Mouse (Mus musculus) myocyte (in vitro differentiated cells): ENCODE measurements around the gene Gm10142. TPM values are rescaled to one million over a fixed set of nuclear protein-coding genes. Genes with fewer than 3 reads are reported as not detected.
"Not testable (repeated sequence)": the region's sequence is repeated elsewhere in the genome, so short reads cannot be mapped to it uniquely, and the experiment has no call there.

Source experiments
- H3K27me3 ChIP-seq: one replicate; pipeline ENCODE4 v1.6.1; 2011; ENCODE audit not compliant: control insufficient read depth, insufficient read depth, insufficient read length
- H3K36me3 ChIP-seq: one replicate; pipeline ENCODE4 v1.6.1; 2011; ENCODE audit not compliant: control insufficient read depth, insufficient read depth
- H3K4me2 ChIP-seq: one replicate; pipeline ENCODE4 v1.6.1; 2011; ENCODE audit warnings: low read depth, control low read depth
- H3K4me3 ChIP-seq: one replicate; pipeline ENCODE4 v1.5.1; 2011; ENCODE audit warnings: mild to moderate bottlenecking, control low read depth, moderate library complexity
- H3K79me2 ChIP-seq: one replicate; pipeline ENCODE4 v1.6.1; 2011; ENCODE audit not compliant: control insufficient read depth, insufficient read depth
- H3ac ChIP-seq: one replicate; pipeline ENCODE4 v1.6.1; 2011; ENCODE audit not compliant: control insufficient read depth, insufficient read length
- CEBPB ChIP-seq: IDR thresholded peaks from 2 replicates; pipeline ENCODE4 v1.6.1; 2011; ENCODE audit warnings: mild to moderate bottlenecking, moderate library complexity; ENCODE audit not compliant: poor library complexity, insufficient read depth, severe bottlenecking
- E2F4 ChIP-seq: IDR thresholded peaks from one replicate; pipeline ENCODE4 v1.6.1; 2011; ENCODE audit warnings: mild to moderate bottlenecking, control low read depth, moderate library complexity; ENCODE audit not compliant: insufficient read depth
- MAX ChIP-seq: IDR thresholded peaks from one replicate; pipeline ENCODE4 v1.6.1; 2011; ENCODE audit warnings: low read depth, mild to moderate bottlenecking, control low read depth
- MYOD1 ChIP-seq, 3 experiments: IDR thresholded peaks; one replicate each; pipeline ENCODE4 v1.6.1; 2011; ENCODE audit warnings: control low read depth in 2 of 3, low read depth in 2 of 3, mild to moderate bottlenecking in 2 of 3, moderate library complexity in 1 of 3; ENCODE audit not compliant: insufficient read length in 2 of 3, control insufficient read depth in 1 of 3
- MYOG ChIP-seq, 3 experiments: IDR thresholded peaks; one replicate each; pipeline ENCODE4 v1.6.1; 2011; ENCODE audit warnings: control low read depth in 2 of 3, low read depth in 2 of 3, mild to moderate bottlenecking in 2 of 3; ENCODE audit not compliant: insufficient read length in 2 of 3, control insufficient read depth in 1 of 3, insufficient read depth in 1 of 3
- POLR2A ChIP-seq: IDR thresholded peaks from one replicate; pipeline ENCODE4 v1.6.1; 2011; ENCODE audit warnings: low read depth, mild to moderate bottlenecking, control low read depth, moderate library complexity; ENCODE audit not compliant: insufficient read length
- POLR2AphosphoS2 ChIP-seq: IDR thresholded peaks from one replicate; pipeline ENCODE4 v1.6.1; 2011; ENCODE audit warnings: low read depth, control low read depth; ENCODE audit not compliant: insufficient read length
- REST ChIP-seq: IDR thresholded peaks from one replicate; pipeline ENCODE4 v1.6.1; 2011; ENCODE audit warnings: mild to moderate bottlenecking, control low read depth, moderate library complexity; ENCODE audit not compliant: insufficient read depth, insufficient read length
- SRF ChIP-seq: IDR thresholded peaks from one replicate; pipeline ENCODE4 v1.6.1; 2011; ENCODE audit warnings: low read depth; ENCODE audit not compliant: control insufficient read depth, insufficient read length
- TCF12 ChIP-seq: IDR thresholded peaks from one replicate; pipeline ENCODE4 v1.6.1; 2011; ENCODE audit warnings: mild to moderate bottlenecking, control low read depth; ENCODE audit not compliant: poor library complexity, insufficient read depth, severe bottlenecking
- TCF3 ChIP-seq: IDR thresholded peaks from one replicate; pipeline ENCODE4 v1.6.1; 2011; ENCODE audit warnings: low read depth, control low read depth; ENCODE audit not compliant: insufficient read length
- USF1 ChIP-seq: IDR thresholded peaks from one replicate; pipeline ENCODE4 v1.6.1; 2011; ENCODE audit warnings: low read depth, mild to moderate bottlenecking, control low read depth, moderate library complexity
- polyA plus RNA-seq: library from polyadenylated mRNA; unstranded; fragments of >200 nt; fragmentation: generic; extraction: Trizol; gene quantifications from one replicate; pipeline ENCODE4 v1.2.1, GENCODE M21; 2012; ENCODE audit warnings: missing spikeins

Gm10142 gene
- polyA plus RNA-seq, 1 experiment: not detected

DNA sequence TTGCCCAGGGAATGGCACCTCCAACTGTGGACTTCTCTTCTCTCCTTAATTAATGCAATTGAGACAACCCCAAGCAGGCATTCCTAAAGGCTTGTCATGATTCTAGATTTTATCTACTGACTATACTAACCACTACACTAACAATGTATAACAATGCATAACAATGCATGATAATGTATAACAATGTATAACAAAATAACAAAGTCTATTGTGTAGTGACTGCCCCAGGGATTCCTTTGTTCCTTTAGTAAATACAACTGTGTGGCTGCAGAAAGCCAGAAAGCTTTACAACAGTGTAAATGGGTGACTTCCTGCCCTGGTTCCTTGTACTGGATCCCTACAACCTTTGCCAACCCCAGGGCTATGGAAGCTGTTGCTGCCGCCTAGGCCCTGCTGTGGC, 20.3 kb downstream of the Gm10142 start:
- Histone ChIP-seq H3K4me3 (no peak overlapping the region), H3K27me3 (no peaks in the 10 kb centered on the region), H3K79me2 (no peaks in the 10 kb centered on the region), H3K36me3 (no peaks in the 10 kb centered on the region), H3K4me2 (no peak overlapping the region), H3ac (no peak overlapping the region)
- no peak for TF ChIP-seq CEBPB
- TF ChIP-seq MAX: no peak
- no peak for TF ChIP-seq SRF
- TF ChIP-seq POLR2A: no peak
- no peak for TF ChIP-seq POLR2AphosphoS2
- no peak for TF ChIP-seq MYOD1 (IDR thresholded peaks at IDR 0.05; ENCODE audit: control insufficient read depth in 1 of 3, insufficient read length in 2 of 3, low read depth in 2 of 3)
- TF ChIP-seq TCF3: no peak
- TF ChIP-seq USF1: no peak
- no peak for TF ChIP-seq E2F4

DNA sequence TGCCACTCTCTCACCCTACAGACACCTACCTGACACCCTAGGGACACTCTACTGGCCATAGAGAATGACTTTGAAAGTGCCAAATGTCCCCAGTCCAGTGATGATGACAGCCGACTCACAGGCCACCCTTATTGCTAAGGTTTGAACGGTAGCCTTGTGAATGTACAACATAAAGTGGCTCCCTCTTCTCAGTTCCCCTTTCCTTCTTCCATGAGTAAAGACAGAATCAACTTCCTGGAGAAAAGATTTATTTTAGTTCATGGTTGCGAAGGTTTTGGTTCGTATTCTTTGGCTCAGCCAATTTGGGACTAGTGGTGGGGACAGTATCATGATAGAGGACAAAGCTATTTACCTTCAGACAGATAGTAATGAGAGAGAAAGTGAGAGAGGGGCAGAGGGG, 23.3 kb downstream of the Gm10142 start:
- Histone ChIP-seq H3K4me2 (no peak overlapping the region), H3K4me3 (no peak overlapping the region), H3K79me2 (no peaks in the 10 kb centered on the region), H3ac (no peak overlapping the region), H3K36me3 (no peaks in the 10 kb centered on the region), H3K27me3 (peaks cover 12% of the 10 kb centered on the region)
- TF ChIP-seq POLR2A: no peak
- no peak for TF ChIP-seq MYOD1 (IDR thresholded peaks at IDR 0.05; ENCODE audit: control insufficient read depth in 1 of 3, insufficient read length in 2 of 3, low read depth in 2 of 3)
- no peak for TF ChIP-seq TCF12
- no peak for TF ChIP-seq TCF3
- TF ChIP-seq SRF: no peak
- no peak for TF ChIP-seq MAX
- TF ChIP-seq MYOG (IDR thresholded peaks at IDR 0.05; ENCODE audit: control insufficient read depth in 1 of 3, insufficient read depth in 1 of 3, insufficient read length in 2 of 3, low read depth in 2 of 3): no peak
- no peak for TF ChIP-seq REST
- TF ChIP-seq E2F4: no peak
- TF ChIP-seq CEBPB: no peak
- no peak for TF ChIP-seq POLR2AphosphoS2
- no peak for TF ChIP-seq USF1

DNA sequence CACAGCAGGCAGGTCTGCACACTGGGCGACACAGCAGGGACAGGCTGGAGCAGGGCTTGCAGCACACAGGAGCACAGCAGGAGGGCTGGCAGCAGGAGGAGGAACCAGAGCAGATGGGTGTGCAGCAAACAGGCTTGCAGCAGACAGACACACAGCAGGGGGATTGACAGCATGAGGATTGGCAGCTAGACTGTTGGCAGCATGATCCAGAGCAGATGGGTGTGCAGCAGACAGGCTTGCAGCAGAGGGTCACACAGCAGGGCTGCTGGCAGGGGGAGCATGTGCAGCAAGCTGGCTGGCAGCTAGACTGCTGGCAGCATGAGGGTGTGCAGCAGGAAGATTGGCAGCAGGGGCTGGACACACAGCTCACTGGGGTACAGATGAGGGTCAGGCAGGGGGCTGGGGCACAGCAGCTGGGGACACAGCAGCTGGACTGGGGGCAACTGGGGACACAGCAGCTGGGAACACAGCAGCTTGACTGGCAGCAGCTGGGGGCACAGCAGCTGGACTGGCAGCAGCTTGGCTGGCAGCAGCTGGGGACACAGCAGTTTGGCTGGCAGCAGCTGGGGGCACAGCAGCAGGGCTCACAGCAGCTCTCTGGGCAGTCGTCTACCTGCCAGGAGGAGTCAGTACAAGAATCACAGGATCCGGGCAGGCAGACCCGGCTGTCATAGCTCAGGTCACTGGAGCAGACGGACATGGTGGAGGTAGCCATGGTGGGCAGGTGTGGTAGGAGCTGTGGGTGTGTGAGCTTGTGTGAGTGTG, 26.5 kb downstream of the Gm10142 start, which contains the start of gene Gm18596:
Gene Gm18596 (minus strand): TSS at position 715 of the 765 bp plus-strand sequence.
- not testable (repeated sequence) for H3K79me2 ChIP-seq, H3ac ChIP-seq, H3K4me3 ChIP-seq, H3K4me2 ChIP-seq, H3K36me3 ChIP-seq
- peaks cover 12% of the 10 kb centered on the region for H3K27me3 ChIP-seq
- TF ChIP-seq MYOG (IDR thresholded peaks at IDR 0.05; ENCODE audit: control insufficient read depth in 1 of 3, insufficient read depth in 1 of 3, insufficient read length in 2 of 3, low read depth in 2 of 3): peak in 1 of 3 experiments; percentile 55
- TF ChIP-seq MYOD1 (IDR thresholded peaks at IDR 0.05; ENCODE audit: control insufficient read depth in 1 of 3, insufficient read length in 2 of 3, low read depth in 2 of 3): peak in 2 of 3 experiments; percentile 16 to 71
- peak; percentile 57 for TF ChIP-seq TCF3

DNA sequence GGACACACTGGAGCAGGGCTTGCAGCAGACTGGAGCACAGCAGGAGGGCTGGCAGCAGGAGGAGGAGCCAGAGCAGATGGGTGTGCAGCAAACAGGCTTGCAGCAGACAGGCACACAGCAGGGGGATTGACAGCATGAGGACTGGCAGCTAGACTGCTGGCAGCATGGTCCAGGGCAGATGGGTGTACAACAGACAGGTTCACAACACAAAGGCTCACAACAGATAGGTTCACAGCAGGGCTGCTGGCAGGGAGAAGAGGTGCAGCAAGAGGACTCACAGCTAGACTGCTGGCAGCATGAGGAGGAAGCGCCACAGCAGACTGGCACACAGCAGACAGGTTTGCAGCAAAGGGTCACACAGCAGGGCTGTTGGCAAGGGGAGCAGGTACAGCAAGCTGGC, 35.1 kb downstream of the Gm10142 start:
- peak overlapping the region; percentile 3 for H3ac ChIP-seq
- H3K4me2 ChIP-seq, H3K27me3 ChIP-seq, H3K36me3 ChIP-seq, H3K79me2 ChIP-seq, H3K4me3 ChIP-seq: not testable (repeated sequence)

DNA sequence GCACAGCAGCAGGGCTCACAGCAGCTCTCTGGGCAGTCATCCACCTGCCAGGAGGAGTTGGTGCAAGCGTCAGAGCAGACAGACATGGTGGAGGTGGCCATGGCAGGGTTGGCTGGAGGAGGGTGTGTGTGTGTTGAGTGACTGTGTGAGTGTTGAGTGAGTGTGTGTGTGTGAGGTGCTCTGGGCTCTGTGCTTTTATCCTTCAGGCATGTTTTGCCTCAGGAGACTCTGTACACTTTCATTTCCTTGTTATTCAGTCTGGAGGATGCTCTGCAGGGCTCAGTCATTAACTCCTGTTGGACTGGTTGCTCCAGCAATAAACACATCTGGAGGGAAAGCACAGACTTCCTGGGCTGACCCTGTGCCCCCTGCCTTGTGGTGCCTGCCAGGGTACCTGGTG, 35.6 kb downstream of the Gm10142 start, which contains the start of gene Gm9736:
Gene Gm9736 (minus strand): TSS at position 101 of the 400 bp plus-strand sequence.
- H3K4me3 ChIP-seq, H3K36me3 ChIP-seq, H3K4me2 ChIP-seq, H3K27me3 ChIP-seq, H3K79me2 ChIP-seq: not testable (repeated sequence)
- H3ac ChIP-seq: peak within 1 kb of the TSS; percentile 3

DNA sequence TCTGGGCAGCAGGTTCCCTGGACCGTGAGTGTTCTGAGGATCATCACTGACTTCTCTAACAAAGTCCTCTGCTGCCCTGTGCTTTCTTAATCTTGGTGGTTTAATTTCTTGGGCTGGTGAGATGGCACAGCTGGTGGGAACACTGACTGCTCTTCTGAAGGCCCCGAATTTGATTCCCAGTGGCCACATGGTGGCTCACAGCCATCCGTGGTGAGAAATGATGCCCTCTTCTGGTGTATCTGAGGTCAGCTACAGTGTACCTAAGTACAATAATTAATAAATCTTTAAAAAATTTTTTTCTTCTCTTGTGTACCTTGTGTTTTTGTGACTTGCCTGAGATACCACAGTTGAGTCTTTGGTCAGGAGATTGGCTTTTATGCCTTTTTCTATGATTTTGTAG, 36.7 kb downstream of the Gm10142 start:
- H3K27me3 ChIP-seq, H3K4me3 ChIP-seq, H3K4me2 ChIP-seq, H3ac ChIP-seq, H3K79me2 ChIP-seq, H3K36me3 ChIP-seq: not testable (repeated sequence)
